Mouse (Mus musculus) bone marrow, adult 2 months (tissue): ENCODE results near the gene Sept9.

Experiments
- CTCF ChIP-seq: fragments of 200-500 bp; IDR thresholded peaks from 2 replicates; pipeline ENCODE4 v1.5.1; 2011; ENCODE audit warnings: low read length, control low read depth; ENCODE audit not compliant: control insufficient read depth, insufficient read depth
- POLR2A ChIP-seq: fragments of 200-500 bp; IDR thresholded peaks from 2 replicates; pipeline ENCODE4 v1.6.1; 2011; ENCODE audit warnings: low read depth, mild to moderate bottlenecking, control low read depth, low read length, borderline replicate concordance; ENCODE audit not compliant: control insufficient read depth

DNA sequence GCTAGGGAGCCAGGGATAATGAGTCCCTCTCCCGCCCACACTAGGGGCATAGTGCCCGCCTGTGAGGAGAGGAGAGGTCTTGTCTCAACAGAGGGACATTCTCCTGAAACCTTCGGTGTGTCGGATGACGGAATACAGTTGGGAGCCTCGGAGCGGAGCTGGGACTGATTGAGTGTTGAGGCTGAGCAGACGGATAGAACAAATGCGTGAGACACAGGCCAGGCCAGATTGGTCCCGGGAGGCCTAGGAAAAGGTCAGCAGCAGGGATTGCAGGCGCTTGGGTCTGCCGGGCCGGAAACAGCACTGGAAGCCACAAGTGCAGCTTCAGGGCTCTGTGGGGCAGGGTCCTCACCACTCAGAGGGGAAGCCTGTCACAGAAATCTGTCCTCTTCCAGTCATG, 79.1 kb downstream of the Sept9 start:
- TF ChIP-seq POLR2A = no peak
- no peak for TF ChIP-seq CTCF
